Mouse (Mus musculus) kidney, adult 2 months (tissue): ENCODE measurements around the gene Washc1.

Experiments used
- CTCF ChIP-seq: fragments of 200-500 bp; conservative IDR thresholded peaks from 2 replicates; pipeline ENCODE4 v1.5.1; 2011; ENCODE audit warnings: low read depth, mild to moderate bottlenecking, control low read depth, low read length, moderate library complexity, mixed read lengths; ENCODE audit not compliant: insufficient read depth, insufficient read length
- POLR2A ChIP-seq: fragments of 200-500 bp; IDR thresholded peaks from one replicate; pipeline ENCODE4 v1.6.1; 2011; ENCODE audit warnings: low read depth, low read length, control low read depth

- TF ChIP-seq CTCF (no peak), POLR2A (no peak)
These were observed 43.5 kb downstream of the Washc1 start for GRCm38 (mm10) chr17:66154876-66155275.
